Comparison of ENCODE assay signal across 8 mouse cellular contexts in genomic region chr15:27937003-27937860, GRCm38 (mm10).
A peak's percentile ranks its signal among the peaks of the same experiment; 100 is the strongest.
DNase-seq lines count a peak whose midpoint lies in the region; ATAC-seq lines count a peak whose summit lies in the region.

No protein-coding gene starts in this region.

- H3K4me2 ChIP-seq in embryonic facial prominence, embryonic 12.5 days (replicated peaks), result peak overlapping the region; percentile 50
- H3K4me2 ChIP-seq in heart, embryonic 14.5 days (ENCODE audit: low read length), result peak overlapping the region; percentile 56
- H3K4me2 ChIP-seq in liver, embryonic 11.5 days, result peak overlapping the region; percentile 44

- peaks cover 39% of the 10 kb centered on the region for H3K4me1 ChIP-seq in embryonic facial prominence, embryonic 12.5 days
- H3K4me1 ChIP-seq in heart, embryonic 14.5 days (ENCODE audit: control insufficient read depth in 2 of 2, insufficient read depth in 2 of 2, low read length in 2 of 2), result peaks cover 46 to 55% of the 10 kb centered on the region in 2 experiments
- peaks cover 13% of the 10 kb centered on the region for H3K4me1 ChIP-seq in liver, embryonic 11.5 days (replicated peaks; ENCODE audit: control insufficient read depth, insufficient read depth, low read length)

- peak overlapping the region; percentile 67 for H3K27ac ChIP-seq in embryonic facial prominence, embryonic 12.5 days
- H3K27ac ChIP-seq in heart, embryonic 14.5 days (replicated peaks in 1 of 2; ENCODE audit: control insufficient read depth in 1 of 2, insufficient read depth in 1 of 2, low read depth in 2 of 2, low read length in 2 of 2), result peak overlapping the region; percentile 15; a peak in 3 of 4 replicates
- no peak overlapping the region for H3K27ac ChIP-seq in liver, embryonic 11.5 days (ENCODE audit: low read depth, low read length)

- DNase-seq in 3134 (ENCODE audit: extremely low read depth, insufficient read length, low spot score), result peak; percentile 87
- DNase-seq in adrenal gland, adult 8-10 months, result peak; percentile 66
- DNase-seq in kidney, postnatal 10 days, result peak; percentile 63
- no peak for DNase-seq in liver, embryonic 11.5 days (ENCODE audit: low spot score)
- peak; percentile 82 for DNase-seq in neural tube, embryonic 10.5 days (ENCODE audit: extremely low spot score, low spot score)
- DNase-seq in urinary bladder, adult 2 months (ENCODE audit: low spot score), result no peak

- H3K9me3 ChIP-seq in embryonic facial prominence, embryonic 12.5 days, result no peaks in the 10 kb centered on the region
- no peaks in the 10 kb centered on the region for H3K9me3 ChIP-seq in heart, embryonic 14.5 days (ENCODE audit: control insufficient read depth, low read length)
- H3K9me3 ChIP-seq in liver, embryonic 11.5 days (ENCODE audit: control insufficient read depth, low read length), result no peaks in the 10 kb centered on the region

- ATAC-seq in embryonic facial prominence, embryonic 12.5 days (ENCODE audit: insufficient number of reproducible peaks, insufficient read depth, low FRiP score, low TSS enrichment), result peak; percentile 88
- ATAC-seq in heart, embryonic 14.5 days (ENCODE audit: insufficient number of reproducible peaks, insufficient read depth, low FRiP score, low read depth), result peak; percentile 64; the same call in 1 of the 2 replicates
- ATAC-seq in liver, embryonic 11.5 days (replicated peaks; ENCODE audit: low FRiP score), result peak; percentile 74; the same call in 1 of the 2 replicates

- H3K4me3 ChIP-seq in embryonic facial prominence, embryonic 12.5 days, result peak overlapping the region; percentile 19
- H3K4me3 ChIP-seq in heart, embryonic 14.5 days (ENCODE audit: control insufficient read depth in 1 of 2, insufficient read depth in 1 of 2, low read depth in 1 of 2, low read length in 2 of 2), result peak overlapping the region; percentile 20 to 25
- H3K4me3 ChIP-seq in liver, embryonic 11.5 days (ENCODE audit: low read depth, low read length), result peak overlapping the region; percentile 16; the same call in 1 of the 2 replicates

- H3K36me3 ChIP-seq in embryonic facial prominence, embryonic 12.5 days, result no peaks in the 10 kb centered on the region
- no peaks in the 10 kb centered on the region for H3K36me3 ChIP-seq in heart, embryonic 14.5 days (ENCODE audit: control insufficient read depth, insufficient read depth, low read length)
- no peaks in the 10 kb centered on the region for H3K36me3 ChIP-seq in liver, embryonic 11.5 days (ENCODE audit: control insufficient read depth, insufficient read depth, low read length)

- 9% methylated on average over 20 of the region's 20 CpGs for WGBS in embryonic facial prominence, embryonic 12.5 days
- WGBS in heart, embryonic 14.5 days, result 16% methylated on average over 20 of the region's 20 CpGs
- WGBS in liver, embryonic 11.5 days, result 40% methylated on average over 20 of the region's 20 CpGs

- H3K9ac ChIP-seq in embryonic facial prominence, embryonic 12.5 days, result no peak overlapping the region
- peak overlapping the region; percentile 66 for H3K9ac ChIP-seq in heart, embryonic 14.5 days (ENCODE audit: low read length)
- H3K9ac ChIP-seq in liver, embryonic 11.5 days (ENCODE audit: low read depth, low read length), result no peak overlapping the region; the same call in 1 of the 2 replicates

- H3K27me3 ChIP-seq in embryonic facial prominence, embryonic 12.5 days, result no peaks in the 10 kb centered on the region
- no peaks in the 10 kb centered on the region for H3K27me3 ChIP-seq in heart, embryonic 14.5 days (ENCODE audit: control insufficient read depth, insufficient read depth, low read length)
- no peaks in the 10 kb centered on the region for H3K27me3 ChIP-seq in liver, embryonic 11.5 days (replicated peaks; ENCODE audit: control insufficient read depth, insufficient read depth, low read length)

Comparison
In these comparisons a context has a peak if more than half of its experiments do, and no peak if none do; other contexts are left out.
1. DNase-seq: peak in 3134 (single experiment), adrenal gland, adult 8-10 months (single experiment), kidney, postnatal 10 days (single experiment) and neural tube, embryonic 10.5 days (single experiment); none in liver, embryonic 11.5 days (single experiment) and urinary bladder, adult 2 months (single experiment).
2. Peak in every context shown above with its lines, with median percentiles within 50 percentile points of each other: ATAC-seq, H3K4me2 ChIP-seq and H3K4me3 ChIP-seq.